Mouse (Mus musculus) cerebellum, postnatal 10 days (tissue): ENCODE measurements at regions not wholly inside any gene's neighbourhood (a gene's known extent, or its start where the extent isn't known, plus 50 kb on each side); places are given as distances from the start of the nearest gene placed in this dataset.
A peak's percentile ranks its signal among the peaks of the same experiment; 100 is the strongest.
"Not testable (repeated sequence)": the region's sequence is repeated elsewhere in the genome, so short reads cannot be mapped to it uniquely, and the experiment has no call there.

Experiments
- DNase-seq, 2 experiments: peaks; one replicate each; pipeline ENCODE4 v3.0.0; 2021; ENCODE audit warnings: mixed read lengths in 2 of 2

DNA sequence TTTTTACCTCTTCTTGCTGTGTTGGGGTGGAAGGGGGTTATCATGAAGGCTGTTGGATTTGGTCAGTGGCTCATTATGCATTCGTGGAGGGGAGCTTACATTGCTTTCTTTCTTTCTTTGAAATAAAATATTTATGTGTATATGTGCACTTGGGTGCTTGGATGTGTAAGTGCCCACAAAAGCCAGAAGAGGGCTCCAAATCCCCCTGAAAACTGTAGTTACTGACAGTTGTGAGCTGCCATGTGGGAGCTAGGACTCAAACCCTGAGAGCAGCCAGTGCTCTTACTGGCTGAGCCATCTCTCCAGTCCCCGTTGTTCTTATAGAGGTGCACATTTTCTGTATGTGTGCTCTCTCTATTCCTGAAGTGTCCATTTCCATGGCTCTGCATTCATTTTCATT lies 415.6 kb upstream of the Zfp507 start:
- no peak for DNase-seq

- no peak for DNase-seq
These were observed 407.2 kb upstream of the Zfp507 start for GRCm38 (mm10) chr7:36210034-36210433.

DNA sequence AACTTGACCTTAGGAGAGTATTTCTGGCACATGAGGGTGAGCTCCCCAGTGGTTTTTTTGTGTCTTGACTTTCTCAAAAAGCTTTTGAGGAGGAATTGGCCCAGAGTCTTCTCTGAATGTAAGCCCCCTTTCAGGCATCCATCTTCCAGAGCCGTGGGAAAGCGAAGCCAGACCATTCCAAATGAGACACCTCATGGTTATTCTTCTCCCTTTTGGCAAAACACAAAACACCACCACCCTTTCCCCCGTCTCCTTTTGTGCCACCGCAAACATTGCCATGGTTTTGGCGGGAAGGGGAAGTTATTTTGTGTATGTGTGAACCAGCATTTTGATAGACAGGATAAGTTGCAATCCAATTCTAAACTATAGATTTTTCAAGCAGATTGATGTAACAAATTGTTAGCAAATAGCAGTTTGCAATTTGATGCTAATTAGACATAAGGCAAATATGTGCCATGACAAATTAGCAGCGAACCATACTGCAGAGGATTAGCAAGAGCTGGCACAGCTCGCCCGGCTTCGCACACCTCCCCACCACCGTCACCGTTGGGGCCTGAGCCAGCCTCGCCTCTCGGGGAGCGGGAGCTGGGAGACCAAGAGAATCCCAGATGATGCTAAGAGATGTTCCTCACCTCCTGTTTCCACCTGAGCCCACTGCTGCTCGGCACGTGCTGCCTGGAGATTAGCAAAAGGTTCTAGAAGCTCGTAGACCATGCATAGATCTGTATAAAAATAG lies 404.9 kb upstream of the Zfp507 start:
- peak; percentile 68 to 81 for DNase-seq

GRCm38 (mm10) chr7:36198091-36198700 lies 395.4 kb upstream of the Zfp507 start:
- DNase-seq: peak; percentile 70 to 74

- DNase-seq: no peak
These were observed 393.4 kb upstream of the Zfp507 start for GRCm38 (mm10) chr7:36196154-36196720.

DNA sequence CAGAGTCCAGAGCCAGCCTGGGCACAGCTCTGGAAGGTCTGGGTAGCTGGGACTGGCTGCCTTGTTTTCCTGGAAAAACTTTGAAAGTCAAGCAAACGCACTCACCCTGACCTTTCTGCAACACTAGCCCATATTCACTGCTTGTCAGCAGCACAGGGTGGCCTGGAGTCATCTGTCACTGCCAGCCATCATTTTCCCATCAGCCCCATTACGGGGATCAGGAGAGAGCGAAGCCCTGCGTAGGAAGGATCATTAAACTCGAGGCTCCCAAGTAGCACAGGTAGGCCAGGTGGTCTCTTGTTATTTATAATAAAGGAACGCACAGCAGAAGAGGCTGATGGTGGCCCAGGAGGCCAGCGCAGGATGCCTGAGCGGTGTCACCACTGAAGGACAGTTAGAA lies 389.8 kb upstream of the Zfp507 start:
- no peak for DNase-seq

GRCm38 (mm10) chr7:36177947-36178346 lies 375.1 kb upstream of the Zfp507 start:
- DNase-seq: peak; percentile 7 to 22

DNA sequence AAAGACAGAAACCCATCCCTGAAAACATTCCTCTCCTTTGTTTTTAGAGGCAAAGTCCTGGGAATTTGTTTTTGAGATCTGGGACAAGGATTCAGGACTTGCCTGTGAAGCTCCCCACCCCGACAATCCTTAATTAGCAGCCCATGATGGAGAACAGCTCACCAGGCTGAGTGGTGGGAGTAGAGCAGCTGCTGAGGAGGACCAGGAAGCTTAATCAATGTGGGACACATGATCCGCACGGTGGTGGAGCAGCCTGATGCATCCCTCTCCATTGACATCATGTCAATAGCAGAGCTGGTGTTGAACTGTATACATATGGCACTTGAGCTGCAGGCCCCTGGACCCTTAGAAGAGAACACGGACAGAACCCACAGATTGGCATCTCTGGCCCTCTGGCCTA lies 372.5 kb upstream of the Zfp507 start:
- DNase-seq: no peak

- not testable (repeated sequence) for DNase-seq
These were observed 369.7 kb upstream of the Zfp507 start for GRCm38 (mm10) chr7:36172511-36172910.

DNA sequence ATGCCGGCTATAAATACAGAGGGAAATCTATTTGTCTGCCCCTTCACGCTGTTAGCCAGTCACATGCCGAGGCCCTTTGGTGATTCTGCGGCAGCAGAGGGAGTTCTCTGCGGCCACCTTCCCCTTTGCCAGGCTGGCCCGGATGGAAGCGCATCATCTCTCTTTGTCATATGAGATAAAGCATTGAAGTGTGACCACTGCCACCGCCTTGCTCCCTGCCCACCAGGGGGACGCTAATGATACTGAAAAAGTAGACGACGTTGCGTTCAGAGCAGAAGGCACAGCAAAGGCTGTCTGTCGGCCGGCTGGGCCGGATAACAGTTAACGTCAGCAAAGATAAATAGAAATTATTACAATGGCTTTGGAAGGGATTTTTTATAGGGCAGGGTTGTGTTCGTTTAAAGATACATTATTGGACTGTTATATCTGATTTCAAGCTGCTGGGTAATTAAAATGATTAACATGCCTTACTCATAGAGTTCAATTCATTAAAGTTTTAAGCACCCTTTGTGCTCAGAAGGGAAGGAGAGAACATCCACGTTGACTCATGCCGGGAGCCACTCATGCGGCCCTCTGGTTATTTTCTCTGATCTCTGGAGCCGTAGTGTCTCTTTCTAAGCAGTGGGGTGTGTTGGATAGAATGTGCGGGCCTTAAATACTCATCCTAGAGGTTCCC lies 354.6 kb upstream of the Zfp507 start:
- DNase-seq: peak; percentile 31 to 48

GRCm38 (mm10) chr7:36156595-36156994 lies 353.8 kb upstream of the Zfp507 start:
- no peak for DNase-seq

GRCm38 (mm10) chr7:36155576-36155975 lies 352.8 kb upstream of the Zfp507 start:
- no peak for DNase-seq

GRCm38 (mm10) chr7:36155159-36155558 lies 352.4 kb upstream of the Zfp507 start:
- DNase-seq: no peak

DNA sequence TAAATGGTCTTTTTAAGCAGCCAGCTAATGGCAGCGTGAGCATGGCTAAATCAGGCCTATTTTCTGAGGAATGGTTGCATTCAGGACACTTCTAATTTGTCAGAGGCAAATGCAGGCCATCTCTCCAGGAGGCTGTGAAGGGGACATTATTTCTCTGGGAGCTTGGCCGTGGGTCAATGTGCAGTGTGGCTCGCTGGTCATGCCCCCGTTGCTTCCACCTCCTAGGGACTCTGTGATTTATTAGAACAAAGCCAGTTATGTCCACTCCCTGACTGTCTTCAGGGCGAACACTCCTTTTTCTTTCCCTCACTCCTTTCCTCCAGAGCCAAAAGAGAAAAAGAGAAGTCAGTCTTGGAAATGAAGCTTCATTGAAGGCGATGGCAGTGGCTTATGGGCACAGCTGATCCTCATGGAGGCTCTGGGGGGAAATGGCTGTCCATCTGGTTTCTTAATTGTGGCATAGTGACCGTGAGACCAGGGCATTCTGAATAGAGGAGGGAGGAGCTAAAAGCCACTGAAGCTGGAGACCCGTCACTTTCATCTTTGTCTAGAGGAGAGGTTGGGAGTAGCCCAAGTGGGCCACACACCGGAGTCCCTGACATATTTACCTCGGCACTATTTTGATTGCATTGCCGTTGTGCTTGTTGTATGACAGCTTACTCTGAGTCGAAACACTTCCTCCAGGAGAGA lies 348.2 kb upstream of the Zfp507 start:
- DNase-seq: peak; percentile 24 to 37

DNA sequence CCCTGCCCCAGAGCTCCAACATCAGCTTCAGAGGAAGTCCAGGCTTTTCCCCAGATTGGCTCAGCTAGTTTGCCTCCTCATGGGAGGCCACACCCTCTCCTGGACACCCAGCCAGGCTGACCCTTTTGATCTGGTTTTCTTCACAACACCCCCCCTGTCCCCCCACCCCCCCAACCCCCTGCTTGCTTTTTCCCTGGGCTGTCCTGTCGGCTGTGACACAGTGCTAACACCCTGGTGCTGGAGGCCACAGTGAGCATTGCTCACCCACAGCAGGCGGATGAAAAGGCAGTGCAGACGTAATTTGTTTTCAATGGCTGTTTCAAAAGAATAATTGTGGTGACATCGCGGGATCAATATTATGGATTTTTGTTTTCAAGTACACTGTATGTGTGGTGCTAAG lies 333.8 kb upstream of the Zfp507 start:
- no peak for DNase-seq

DNA sequence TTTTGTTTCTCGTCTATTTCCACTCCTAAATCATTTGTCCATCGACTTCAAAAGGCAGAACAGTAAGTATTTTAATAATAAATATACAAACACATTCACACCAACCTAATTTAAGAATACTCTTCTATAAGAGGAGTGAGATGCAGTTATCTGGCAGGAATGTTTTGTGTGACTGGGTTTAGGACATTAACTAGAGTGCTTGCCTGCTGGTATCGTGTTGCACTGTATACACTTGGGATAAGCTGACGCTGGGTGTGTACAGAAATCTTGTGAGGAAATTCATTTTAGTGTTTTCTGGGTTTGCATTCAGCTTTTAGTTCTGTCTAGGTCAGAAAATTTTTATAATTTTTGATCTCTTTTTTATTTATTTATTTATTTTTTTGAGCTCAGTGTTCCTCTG lies 331.8 kb upstream of the Zfp507 start:
- DNase-seq: no peak

DNA sequence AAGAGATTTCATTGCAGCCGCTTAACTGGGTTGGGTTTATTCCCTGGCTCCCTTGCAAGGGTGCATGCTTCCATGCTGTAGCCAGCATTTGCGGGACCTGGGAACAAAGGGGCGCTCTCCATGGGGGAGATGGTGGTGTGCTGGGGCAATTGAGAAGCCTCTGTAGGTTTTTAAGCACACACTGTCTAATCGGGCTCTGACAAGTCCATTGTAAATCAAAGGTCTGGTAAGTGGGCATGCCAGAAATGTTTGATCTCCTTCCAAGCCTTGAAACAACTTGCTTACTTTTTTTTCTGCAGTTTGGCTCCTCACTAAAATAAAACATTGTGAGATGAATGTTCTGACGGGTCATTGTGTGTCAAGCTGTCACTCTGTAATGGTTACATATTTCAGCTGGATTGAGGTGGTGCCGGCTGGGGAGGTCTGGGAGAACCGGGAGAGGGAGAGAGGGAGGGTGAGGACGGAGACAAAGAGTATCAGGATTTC lies 330.9 kb upstream of the Zfp507 start:
- peak; percentile 24 to 48 for DNase-seq

GRCm38 (mm10) chr7:36133026-36133425 lies 330.2 kb upstream of the Zfp507 start:
- no peak for DNase-seq

- peak; percentile 35 to 59 for DNase-seq
These were observed 329.8 kb upstream of the Zfp507 start for GRCm38 (mm10) chr7:36132569-36132968.

DNA sequence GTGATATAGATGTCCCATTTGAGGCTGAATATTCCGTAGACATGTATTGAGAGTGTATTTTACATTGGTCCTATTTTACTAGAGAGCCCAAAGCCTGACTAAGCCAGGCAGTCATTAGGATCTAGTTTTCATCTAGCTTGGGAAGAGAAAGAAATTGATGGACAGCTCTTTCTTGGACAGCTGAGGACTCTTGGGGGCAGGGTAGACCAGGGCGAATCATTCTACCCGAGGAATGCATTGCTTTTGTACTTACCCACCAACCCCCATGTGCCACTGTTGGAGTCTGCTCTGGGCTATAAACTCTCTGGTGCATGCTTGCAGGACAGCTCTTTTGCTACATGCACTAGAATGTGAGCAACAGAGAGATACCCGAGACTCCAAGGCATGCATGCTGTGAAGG lies 294.3 kb upstream of the Zfp507 start:
- DNase-seq: no peak

GRCm38 (mm10) chr7:36095258-36096130 lies 292.7 kb upstream of the Zfp507 start:
- no peak for DNase-seq

DNA sequence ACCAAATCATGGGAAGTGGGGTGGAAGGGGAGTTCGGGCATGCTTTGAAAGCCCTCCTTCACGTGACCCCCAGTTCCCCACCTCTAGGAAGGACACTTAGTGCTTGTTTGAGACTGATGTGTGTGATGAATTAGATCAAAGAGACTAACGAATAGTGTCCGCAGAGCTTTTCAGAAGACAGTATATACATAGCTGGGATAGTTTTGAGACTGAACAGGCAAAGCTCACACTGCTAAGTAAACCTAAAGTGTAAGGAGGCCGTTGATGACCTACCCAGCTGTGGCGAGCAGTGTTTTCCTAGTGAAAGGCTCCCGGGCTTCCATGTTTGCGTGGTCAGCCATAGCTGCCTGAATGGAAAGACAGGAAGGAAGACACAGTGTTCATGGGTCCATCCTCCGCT lies 288.3 kb upstream of the Zfp507 start:
- DNase-seq: no peak
